Mouse (Mus musculus): ENCODE results near the gene Hvcn1. TPM values are rescaled to one million over a fixed set of nuclear protein-coding genes. Genes with fewer than 3 reads are reported as not detected.

Gene Hvcn1
- polyA plus RNA-seq, 1 experiment = 18.6 TPM

DNA sequence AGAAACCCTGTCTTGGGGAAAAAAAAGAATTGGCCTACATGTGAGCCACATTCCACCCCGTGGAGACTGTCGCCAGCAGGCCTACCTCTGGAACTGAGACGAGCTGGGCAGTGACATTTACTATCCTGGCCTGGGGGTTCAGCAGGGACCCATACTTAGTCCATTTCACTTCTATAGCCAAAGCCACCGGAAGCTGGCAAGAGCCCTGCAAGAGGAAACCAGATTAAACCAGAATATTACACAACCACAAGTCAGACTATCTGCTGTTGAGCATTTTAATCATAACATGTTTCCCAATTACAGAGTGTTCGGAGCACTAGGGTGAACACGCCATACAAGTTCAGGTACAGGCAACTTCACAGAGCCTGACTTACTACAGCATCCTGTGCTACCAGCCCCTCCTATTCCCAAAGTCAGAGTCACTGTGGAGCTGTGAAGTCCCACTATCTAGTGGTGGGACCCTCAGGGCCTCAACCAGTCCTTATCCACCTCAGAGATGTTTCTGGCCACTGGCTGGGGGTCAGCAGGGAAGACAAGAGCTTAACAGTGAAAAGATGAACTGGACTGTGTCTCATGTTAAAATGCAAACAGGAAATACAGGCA, 36.0 kb downstream of the Hvcn1 start:
- Histone ChIP-seq H3K27ac (ENCODE audit: insufficient read depth, low read depth, low read length) (0 out of 2 replicates have a peak overlapping the region, but pooled peaks have one; percentile 30), H3K4me1 (ENCODE audit: control insufficient read depth, insufficient read depth, insufficient read length, low read length) (no peaks in the 10 kb centered on the region), H3K36me3 (ENCODE audit: control insufficient read depth, insufficient read depth, low read length) (peaks cover 10% of the 10 kb centered on the region; the same call in 1 of the 2 replicates), H3K4me3 (ENCODE audit: low read depth, low read length) (no peak overlapping the region), H3K27me3 (ENCODE audit: control insufficient read depth, insufficient read depth, low read length) (no peaks in the 10 kb centered on the region)
- TF ChIP-seq CTCF (IDR thresholded peaks at IDR 0.05; ENCODE audit: extremely low read depth, insufficient read length, insufficient replicate concordance, low read depth, low read length) (no peak), POLR2A (IDR thresholded peaks at IDR 0.05; ENCODE audit: low read depth, low read length) (no peak)
- 79% methylated on average over 6 of the region's 6 CpGs for WGBS

DNA sequence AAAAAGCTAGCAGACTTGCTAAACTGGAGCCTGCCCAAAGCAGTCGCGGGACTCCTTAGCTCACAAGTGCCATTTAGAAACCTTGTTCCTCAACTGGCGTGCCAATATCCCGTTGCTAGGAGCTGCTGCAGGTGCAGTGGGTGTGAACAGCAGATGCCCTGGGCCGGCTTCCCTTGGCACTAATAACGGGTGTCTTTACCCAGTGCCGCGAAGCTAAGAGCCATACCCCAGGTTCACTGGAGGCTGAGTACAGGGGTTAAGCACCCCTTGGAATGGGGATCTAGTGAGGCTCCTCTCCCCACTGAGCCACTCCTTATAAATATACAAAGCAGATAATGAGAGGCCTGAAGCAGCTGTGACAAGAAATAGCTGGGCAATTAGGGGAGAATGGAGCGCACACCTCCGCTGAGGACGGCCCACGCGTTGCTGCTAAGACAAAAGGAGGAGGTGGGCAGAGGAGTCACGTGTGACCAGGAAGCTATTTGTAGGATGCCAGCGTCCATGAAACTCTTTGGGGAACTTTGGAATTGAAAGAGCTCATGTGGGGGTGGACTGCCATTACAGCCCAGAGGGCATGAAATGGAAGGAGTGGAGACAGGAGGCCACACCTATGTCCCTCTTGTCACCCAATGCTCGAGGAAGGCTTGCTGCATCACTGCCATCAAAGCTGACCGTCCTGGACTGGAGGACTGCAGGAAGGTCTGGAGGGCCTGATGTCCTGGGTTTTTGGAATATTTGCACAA, 37.3 kb downstream of the Hvcn1 start:
- no peaks in the 10 kb centered on the region for H3K27me3 ChIP-seq (ENCODE audit: control insufficient read depth, insufficient read depth, low read length)
- H3K4me1 ChIP-seq (ENCODE audit: control insufficient read depth, insufficient read depth, insufficient read length, low read length) = no peaks in the 10 kb centered on the region
- H3K4me3 ChIP-seq (ENCODE audit: low read depth, low read length) = no peak overlapping the region
- peaks cover 10% of the 10 kb centered on the region; the same call in 1 of the 2 replicates for H3K36me3 ChIP-seq (ENCODE audit: control insufficient read depth, insufficient read depth, low read length)
- WGBS = 44% methylated on average over 17 of the region's 17 CpGs
- no peak overlapping the region for H3K27ac ChIP-seq (ENCODE audit: insufficient read depth, low read depth, low read length)
- TF ChIP-seq POLR2A (IDR thresholded peaks at IDR 0.05; ENCODE audit: low read depth, low read length) (no peak), CTCF (IDR thresholded peaks at IDR 0.05; ENCODE audit: extremely low read depth, insufficient read length, insufficient replicate concordance, low read depth, low read length) (no peak)

DNA sequence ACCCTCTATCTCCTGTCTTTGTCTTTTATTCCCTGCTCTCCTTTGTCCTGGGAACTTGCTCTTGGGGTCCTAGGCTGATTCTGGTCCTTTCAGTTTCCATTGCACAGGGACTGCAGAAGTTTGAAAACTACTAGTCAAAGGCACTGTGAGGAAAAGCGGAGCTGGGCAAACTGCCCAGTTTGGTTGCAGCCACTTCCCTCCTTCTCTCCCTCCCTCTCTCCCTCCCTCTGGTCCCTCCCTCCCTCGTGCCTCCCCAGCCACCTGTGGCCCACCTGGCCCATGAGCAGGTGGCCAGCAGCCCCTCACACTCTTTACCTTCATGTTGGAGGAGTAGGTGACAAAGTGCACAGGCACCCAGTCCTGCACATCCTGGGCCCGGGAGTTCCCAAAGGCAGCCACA, 38.6 kb downstream of the Hvcn1 start:
- H3K36me3 ChIP-seq (ENCODE audit: control insufficient read depth, insufficient read depth, low read length) = peaks cover 10% of the 10 kb centered on the region; the same call in 1 of the 2 replicates
- H3K4me1 ChIP-seq (ENCODE audit: control insufficient read depth, insufficient read depth, insufficient read length, low read length) = no peaks in the 10 kb centered on the region
- no peak overlapping the region for H3K4me3 ChIP-seq (ENCODE audit: low read depth, low read length)
- WGBS = 39% methylated on average over 3 of the region's 3 CpGs
- no peaks in the 10 kb centered on the region for H3K27me3 ChIP-seq (ENCODE audit: control insufficient read depth, insufficient read depth, low read length)
- H3K27ac ChIP-seq (ENCODE audit: insufficient read depth, low read depth, low read length) = no peak overlapping the region
- TF ChIP-seq CTCF (IDR thresholded peaks at IDR 0.05; ENCODE audit: extremely low read depth, insufficient read length, insufficient replicate concordance, low read depth, low read length) = no peak
- TF ChIP-seq POLR2A (IDR thresholded peaks at IDR 0.05; ENCODE audit: low read depth, low read length) = no peak

DNA sequence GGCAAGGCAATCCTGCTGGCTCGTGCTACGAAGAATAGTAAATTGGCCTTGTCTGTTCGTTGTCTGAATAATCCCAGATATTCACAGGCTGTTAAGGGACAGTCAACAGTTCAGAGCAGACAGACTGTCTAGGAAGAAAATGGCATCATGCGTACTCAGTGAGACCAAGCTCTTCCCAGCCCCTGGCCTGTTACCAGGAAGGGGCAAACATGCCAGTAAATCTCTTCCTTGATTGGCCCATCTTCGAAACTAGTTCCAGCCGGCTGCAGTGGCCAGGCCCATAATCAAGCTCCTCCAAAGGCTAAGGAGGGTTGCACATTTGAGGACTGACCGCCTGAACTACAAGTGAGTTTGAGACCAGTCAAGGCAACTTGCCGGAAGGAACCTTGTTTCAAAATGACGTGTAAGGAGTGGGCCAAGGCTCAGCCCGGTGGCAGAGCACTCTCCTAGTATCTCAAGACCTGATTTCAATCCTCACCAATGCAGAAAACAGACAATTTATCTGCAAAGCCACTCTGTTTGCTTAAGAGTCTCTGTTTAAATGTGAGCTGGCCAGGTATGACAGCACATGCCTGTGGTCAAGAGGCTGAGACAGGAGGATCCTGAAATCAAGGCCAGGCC, 40.1 kb downstream of the Hvcn1 start:
- TF ChIP-seq POLR2A (IDR thresholded peaks at IDR 0.05; ENCODE audit: low read depth, low read length) = no peak
- TF ChIP-seq CTCF (IDR thresholded peaks at IDR 0.05; ENCODE audit: extremely low read depth, insufficient read length, insufficient replicate concordance, low read depth, low read length) = no peak
- WGBS = 88% methylated on average over 10 of the region's 10 CpGs
- no peaks in the 10 kb centered on the region for H3K27me3 ChIP-seq (ENCODE audit: control insufficient read depth, insufficient read depth, low read length)
- no peak overlapping the region for H3K27ac ChIP-seq (ENCODE audit: insufficient read depth, low read depth, low read length)
- H3K4me3 ChIP-seq (ENCODE audit: low read depth, low read length) = no peak overlapping the region
- H3K4me1 ChIP-seq (ENCODE audit: control insufficient read depth, insufficient read depth, insufficient read length, low read length) = no peaks in the 10 kb centered on the region
- H3K36me3 ChIP-seq (ENCODE audit: control insufficient read depth, insufficient read depth, low read length) = peaks cover 1% of the 10 kb centered on the region; the same call in 1 of the 2 replicates

DNA sequence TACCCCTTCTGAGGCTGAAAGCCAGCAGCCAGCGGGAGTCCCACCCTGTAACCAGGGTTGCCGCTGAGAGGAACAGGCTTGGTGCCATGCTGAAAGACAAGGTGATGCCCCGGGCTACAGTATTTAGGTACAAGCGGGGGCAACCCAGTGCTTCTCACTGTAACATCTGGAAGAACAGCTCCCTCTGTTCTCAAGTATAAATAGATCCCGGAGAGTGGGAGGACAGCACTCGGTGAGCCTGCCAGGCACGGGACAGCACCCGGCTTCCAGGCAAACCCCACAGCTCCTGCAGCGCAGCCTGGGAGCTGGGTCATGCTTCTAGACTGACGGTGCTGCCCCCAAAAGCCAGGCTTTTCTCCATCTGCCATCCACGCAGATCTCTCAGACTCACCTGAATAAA, 40.9 kb downstream of the Hvcn1 start:
- Histone ChIP-seq H3K36me3 (ENCODE audit: control insufficient read depth, insufficient read depth, low read length) (no peaks in the 10 kb centered on the region; the same call in 1 of the 2 replicates), H3K27ac (ENCODE audit: insufficient read depth, low read depth, low read length) (no peak overlapping the region), H3K4me3 (ENCODE audit: low read depth, low read length) (no peak overlapping the region), H3K27me3 (ENCODE audit: control insufficient read depth, insufficient read depth, low read length) (no peaks in the 10 kb centered on the region), H3K4me1 (ENCODE audit: control insufficient read depth, insufficient read depth, insufficient read length, low read length) (no peaks in the 10 kb centered on the region)
- WGBS = 92% methylated on average over 11 of the region's 11 CpGs
- TF ChIP-seq CTCF (IDR thresholded peaks at IDR 0.05; ENCODE audit: extremely low read depth, insufficient read length, insufficient replicate concordance, low read depth, low read length) (no peak), POLR2A (IDR thresholded peaks at IDR 0.05; ENCODE audit: low read depth, low read length) (no peak)

DNA sequence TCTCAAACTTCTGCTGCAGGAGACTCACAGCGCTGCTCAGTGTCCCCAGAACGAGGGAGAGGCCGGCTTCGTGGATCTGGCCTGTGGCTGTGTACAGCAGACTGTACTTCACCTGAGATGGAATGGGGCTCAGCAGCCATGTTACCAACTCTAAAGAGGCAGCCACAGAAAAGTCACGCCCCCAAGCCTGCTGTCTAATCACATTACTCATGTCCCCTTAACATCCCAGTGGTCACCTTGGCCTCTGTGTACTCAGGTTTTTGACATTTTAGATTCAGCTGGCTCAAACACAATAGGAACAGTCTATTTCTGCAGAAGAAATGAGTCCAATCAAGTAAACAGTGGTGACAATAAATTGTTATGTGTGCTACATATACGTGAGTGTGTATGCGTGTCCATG, 41.3 kb downstream of the Hvcn1 start:
- no peak overlapping the region for H3K27ac ChIP-seq (ENCODE audit: insufficient read depth, low read depth, low read length)
- 94% methylated on average over 7 of the region's 7 CpGs for WGBS
- H3K4me3 ChIP-seq (ENCODE audit: low read depth, low read length) = no peak overlapping the region
- H3K36me3 ChIP-seq (ENCODE audit: control insufficient read depth, insufficient read depth, low read length) = no peaks in the 10 kb centered on the region; the same call in 1 of the 2 replicates
- no peaks in the 10 kb centered on the region for H3K27me3 ChIP-seq (ENCODE audit: control insufficient read depth, insufficient read depth, low read length)
- TF ChIP-seq CTCF (IDR thresholded peaks at IDR 0.05; ENCODE audit: extremely low read depth, insufficient read length, insufficient replicate concordance, low read depth, low read length) (no peak), POLR2A (IDR thresholded peaks at IDR 0.05; ENCODE audit: low read depth, low read length) (no peak)
- no peaks in the 10 kb centered on the region for H3K4me1 ChIP-seq (ENCODE audit: control insufficient read depth, insufficient read depth, insufficient read length, low read length)

DNA sequence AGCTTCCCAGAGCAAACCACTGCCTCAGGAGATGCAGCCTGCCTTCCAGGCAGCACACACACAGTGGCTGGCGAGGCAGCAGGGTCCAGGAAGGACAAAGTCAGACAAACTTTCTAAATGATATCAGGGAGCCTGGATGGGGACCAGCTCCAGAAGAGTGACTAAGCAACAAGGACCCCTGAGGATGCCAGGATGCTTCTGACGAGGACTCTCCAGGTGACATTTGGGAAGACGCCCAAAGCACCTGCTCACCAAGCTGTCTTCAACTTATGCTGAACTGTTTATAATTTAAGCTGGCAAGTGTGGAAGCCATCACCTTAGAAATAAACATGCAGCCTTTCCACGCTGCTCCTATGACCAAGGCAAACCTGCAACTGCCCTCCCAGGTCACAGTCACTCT, 42.7 kb downstream of the Hvcn1 start:
- Histone ChIP-seq H3K27me3 (ENCODE audit: control insufficient read depth, insufficient read depth, low read length) (no peaks in the 10 kb centered on the region), H3K4me3 (ENCODE audit: low read depth, low read length) (no peak overlapping the region), H3K27ac (ENCODE audit: insufficient read depth, low read depth, low read length) (no peak overlapping the region), H3K36me3 (ENCODE audit: control insufficient read depth, insufficient read depth, low read length) (peaks cover 1% of the 10 kb centered on the region; the same call in 1 of the 2 replicates), H3K4me1 (ENCODE audit: control insufficient read depth, insufficient read depth, insufficient read length, low read length) (no peaks in the 10 kb centered on the region)
- WGBS = 94% methylated on average over 4 of the region's 4 CpGs
- TF ChIP-seq CTCF (IDR thresholded peaks at IDR 0.05; ENCODE audit: extremely low read depth, insufficient read length, insufficient replicate concordance, low read depth, low read length) (no peak), POLR2A (IDR thresholded peaks at IDR 0.05; ENCODE audit: low read depth, low read length) (no peak)

Data from small intestine, adult 2 months (tissue).